Mouse (Mus musculus) liver, embryonic 11.5 days (tissue): ENCODE measurements around the gene Mybpc2. TPM values are rescaled to one million over a fixed set of nuclear protein-coding genes. Genes with fewer than 3 reads are reported as not detected.

Source experiments
- ATAC-seq: fragments of 200-750 bp; cut with Nextera tagmentation; replicated peaks from 2 replicates; pipeline ENCODE4 v1.8.0; 2017; ENCODE audit warnings: moderate number of reproducible peaks, mild to moderate bottlenecking, moderate TSS enrichment, moderate library complexity; ENCODE audit not compliant: low FRiP score
- DNase-seq: peaks from one replicate; pipeline ENCODE4 v3.0.0-alpha.2; 2017; ENCODE audit warnings: low spot score
- H3K27ac ChIP-seq: fragments of 300-500 bp; sonication (generic); 2 replicates; pipeline ENCODE4 v1.5.1; 2014; ENCODE audit warnings: mild to moderate bottlenecking, low read depth, low read length, control low read depth
- H3K27me3 ChIP-seq: fragments of 300-500 bp; sonication (generic); replicated peaks from 2 replicates; pipeline ENCODE4 v1.6.1; 2014; ENCODE audit warnings: low read length, mixed read lengths; ENCODE audit not compliant: control insufficient read depth, insufficient read depth
- H3K36me3 ChIP-seq: fragments of 300-500 bp; sonication (generic); 2 replicates; pipeline ENCODE4 v1.6.1; 2014; ENCODE audit warnings: mild to moderate bottlenecking, low read length, moderate library complexity, mixed read lengths; ENCODE audit not compliant: control insufficient read depth, insufficient read depth
- H3K4me1 ChIP-seq: fragments of 300-500 bp; sonication (generic); replicated peaks from 2 replicates; pipeline ENCODE4 v1.6.1; 2014; ENCODE audit warnings: low read length, mixed read lengths; ENCODE audit not compliant: control insufficient read depth, insufficient read depth
- H3K4me2 ChIP-seq: fragments of 300-500 bp; sonication (generic); 2 replicates; pipeline ENCODE4 v1.6.1; 2014; ENCODE audit warnings: mild to moderate bottlenecking, control low read depth, moderate library complexity
- H3K4me3 ChIP-seq: fragments of 300-500 bp; sonication (generic); 2 replicates; pipeline ENCODE4 v1.5.1; 2014; ENCODE audit warnings: low read depth, low read length, control low read depth
- H3K9ac ChIP-seq: fragments of 300-500 bp; sonication (generic); 2 replicates; pipeline ENCODE4 v1.6.1; 2014; ENCODE audit warnings: low read depth, low read length, control low read depth
- H3K9me3 ChIP-seq: fragments of 300-500 bp; sonication (generic); 2 replicates; pipeline ENCODE4 v1.6.1; 2016; ENCODE audit warnings: low read length, inconsistent platforms, mixed read lengths; ENCODE audit not compliant: control insufficient read depth
- WGBS: fragments of 180-500 bp; shearing (Covaris S2); extraction: QIAGEN DNeasy Blood & Tissue Kit; methylation state at CpG from one replicate; pipeline ENCODE4 v1.1.7; 2014; 5-methylcytosine and 5-hydroxymethylcytosine counted together
- polyA plus RNA-seq: library from polyadenylated mRNA; unstranded; fragments of >200 nt; fragmentation: Nextera tagmentation; extraction: Ambion mirVana; gene quantifications from 2 replicates; pipeline ENCODE4 v1.2.1, GENCODE M21; 2014

Gene Mybpc2
- polyA plus RNA-seq, 1 experiment from 2014 or later: not detected

GRCm38 (mm10) chr7:44531946-44532732 is 7.7 kb upstream of the Mybpc2 start, which contains the start of gene Spib:
Spib (minus strand) TSS chr7:44532071.
- DNase-seq (no peak), ATAC-seq (no peak)
- peaks cover 8% of the 10 kb centered on the region for H3K27me3 ChIP-seq
- H3K9me3 ChIP-seq: no peaks in the 10 kb centered on the region
- WGBS: 89% methylated on average over 4 of the region's 4 CpGs
- H3K36me3 ChIP-seq: peaks cover 24% of the 10 kb centered on the region
- H3K9ac ChIP-seq: no peak within 1 kb of the TSS
- no peak within 1 kb of the TSS for H3K27ac ChIP-seq
- no peak within 1 kb of the TSS for H3K4me2 ChIP-seq
- H3K4me3 ChIP-seq: no peak within 1 kb of the TSS
- H3K4me1 ChIP-seq: peaks cover 7% of the 10 kb centered on the region

- H3K27me3 ChIP-seq: peaks cover 16% of the 10 kb centered on the region
- H3K36me3 ChIP-seq: peaks cover 18% of the 10 kb centered on the region; the same call in 1 of the 2 replicates
- peaks cover 7% of the 10 kb centered on the region for H3K4me1 ChIP-seq
- WGBS: 42% methylated on average over 5 of the region's 5 CpGs
- no peak overlapping the region for H3K27ac ChIP-seq
- no peak overlapping the region for H3K4me3 ChIP-seq
- H3K4me2 ChIP-seq: no peak overlapping the region
- DNase-seq: no peak
- no peak overlapping the region for H3K9ac ChIP-seq
- no peak for ATAC-seq
- H3K9me3 ChIP-seq: no peaks in the 10 kb centered on the region
These were observed 6.8 kb upstream of the Mybpc2 start for GRCm38 (mm10) chr7:44531207-44531606.

GRCm38 (mm10) chr7:44530507-44530906 is 6.1 kb upstream of the Mybpc2 start:
- 75% methylated on average over 3 of the region's 3 CpGs for WGBS
- Histone ChIP-seq H3K36me3 (peaks cover 15% of the 10 kb centered on the region; the same call in 1 of the 2 replicates), H3K9me3 (no peaks in the 10 kb centered on the region), H3K4me3 (no peak overlapping the region), H3K4me2 (no peak overlapping the region), H3K4me1 (peaks cover 7% of the 10 kb centered on the region), H3K27me3 (peaks cover 23% of the 10 kb centered on the region), H3K9ac (no peak overlapping the region), H3K27ac (no peak overlapping the region)
- no peak for DNase-seq
- no peak for ATAC-seq

- no peak for ATAC-seq
- WGBS: 71% methylated on average over 5 of the region's 5 CpGs
These were observed 5.1 kb upstream of the Mybpc2 start for GRCm38 (mm10) chr7:44529518-44529917.

GRCm38 (mm10) chr7:44527483-44528398 is 3.3 kb upstream of the Mybpc2 start:
- Histone ChIP-seq H3K4me2 (peak overlapping the region; percentile 91), H3K27ac (no peak overlapping the region), H3K9me3 (no peaks in the 10 kb centered on the region), H3K36me3 (peaks cover under 1% of the 10 kb centered on the region; the same call in 1 of the 2 replicates), H3K4me3 (peak overlapping the region; percentile 52), H3K4me1 (peaks cover 7% of the 10 kb centered on the region), H3K9ac (peak overlapping the region; percentile 68; the same call in 1 of the 2 replicates), H3K27me3 (peaks cover 50% of the 10 kb centered on the region)
- ATAC-seq (peak; percentile 68), DNase-seq (peak; percentile 73)
- 4% methylated on average over 40 of the region's 40 CpGs for WGBS

More at GRCm38 (mm10) chr7:44529518-44529917, 5.1 kb upstream of the Mybpc2 start:
- Histone ChIP-seq H3K36me3 (peaks cover 15% of the 10 kb centered on the region; the same call in 1 of the 2 replicates), H3K4me1 (peaks cover 7% of the 10 kb centered on the region), H3K4me3 (no peak overlapping the region), H3K9me3 (no peaks in the 10 kb centered on the region), H3K27ac (no peak overlapping the region), H3K4me2 (no peak overlapping the region), H3K9ac (no peak overlapping the region), H3K27me3 (peaks cover 32% of the 10 kb centered on the region)
- no peak for DNase-seq

GRCm38 (mm10) chr7:44526414-44527154 is 2.1 kb upstream of the Mybpc2 start:
- WGBS: 79% methylated on average over 14 of the region's 14 CpGs
- Histone ChIP-seq H3K9ac (no peak overlapping the region), H3K4me3 (no peak overlapping the region), H3K4me1 (peaks cover 7% of the 10 kb centered on the region), H3K27ac (no peak overlapping the region), H3K36me3 (no peaks in the 10 kb centered on the region), H3K9me3 (no peaks in the 10 kb centered on the region), H3K4me2 (no peak overlapping the region), H3K27me3 (peaks cover 61% of the 10 kb centered on the region)
- ATAC-seq (no peak), DNase-seq (no peak)

GRCm38 (mm10) chr7:44525126-44525832 is 823 bp upstream of the Mybpc2 start:
- Histone ChIP-seq H3K4me3 (no peak overlapping the region), H3K4me2 (no peak overlapping the region)

More at GRCm38 (mm10) chr7:44525126-44525832, 823 bp upstream of the Mybpc2 start:
- no peak for DNase-seq
- whole genome bisulfite sequencing: 24% methylated on average over 22 of the region's 22 CpGs
- Histone ChIP-seq H3K27me3 (peaks cover 68% of the 10 kb centered on the region), H3K36me3 (no peaks in the 10 kb centered on the region), H3K4me1 (peaks cover 7% of the 10 kb centered on the region), H3K27ac (no peak overlapping the region), H3K9ac (no peak overlapping the region), H3K9me3 (no peaks in the 10 kb centered on the region)
- ATAC-seq: no peak
